Mouse (Mus musculus) myocyte (in vitro differentiated cells): ENCODE data around the gene Tchp.

ENCODE experiments used
- MYOG ChIP-seq, 3 experiments: IDR thresholded peaks; one replicate each; pipeline ENCODE4 v1.6.1; 2011; ENCODE audit warnings: control low read depth in 2 of 3, low read depth in 2 of 3, mild to moderate bottlenecking in 2 of 3; ENCODE audit not compliant: insufficient read length in 2 of 3, control insufficient read depth in 1 of 3, insufficient read depth in 1 of 3
- POLR2A ChIP-seq: IDR thresholded peaks from one replicate; pipeline ENCODE4 v1.6.1; 2011; ENCODE audit warnings: low read depth, mild to moderate bottlenecking, control low read depth, moderate library complexity; ENCODE audit not compliant: insufficient read length
- TCF12 ChIP-seq: IDR thresholded peaks from one replicate; pipeline ENCODE4 v1.6.1; 2011; ENCODE audit warnings: mild to moderate bottlenecking, control low read depth; ENCODE audit not compliant: poor library complexity, insufficient read depth, severe bottlenecking

DNA sequence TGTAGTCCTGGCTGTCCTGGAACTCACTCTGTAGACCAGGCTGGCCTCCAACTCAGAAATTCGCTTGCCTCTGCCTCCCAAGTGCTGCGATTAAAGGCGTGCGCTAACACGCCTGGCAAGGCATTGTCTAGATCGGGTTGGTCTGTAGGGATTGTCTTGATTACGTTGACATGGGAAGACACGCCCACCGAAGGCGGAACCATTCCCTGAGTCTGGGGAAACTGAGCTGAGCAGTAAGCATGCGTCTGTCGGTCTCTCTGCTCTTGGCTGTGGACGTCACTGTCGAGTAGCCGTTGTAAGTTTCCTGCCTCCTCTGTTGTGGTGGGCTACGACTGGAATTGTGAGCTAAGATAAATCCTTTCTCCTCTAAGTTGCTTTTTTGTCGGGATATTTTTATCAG lies 10.6 kb upstream of the Tchp start:
- TF ChIP-seq POLR2A (no peak), MYOG (IDR thresholded peaks at IDR 0.05; ENCODE audit: control insufficient read depth in 1 of 3, insufficient read depth in 1 of 3, insufficient read length in 2 of 3, low read depth in 2 of 3) (no peak), TCF12 (no peak)
